Mouse (Mus musculus): Measurements from ENCODE around the gene Arl3.

GRCm38 (mm10) chr19:46533525-46533924, 39.5 kb downstream of the Arl3 start:
- TF ChIP-seq POLR2A (IDR thresholded peaks at IDR 0.05; ENCODE audit: extremely low read depth, insufficient read depth, low read length) (no peak), CTCF (IDR thresholded peaks at IDR 0.05; ENCODE audit: extremely low read depth, insufficient read depth, low read length) (no peak)
